Mouse (Mus musculus) cortical plate, adult 2 months (tissue): ENCODE measurements at regions not wholly inside any gene's neighbourhood (a gene's known extent, or its start where the extent isn't known, plus 50 kb on each side); places are given as distances from the start of the nearest gene placed in this dataset.

ENCODE experiments used
- H3K27ac ChIP-seq: fragments of 200-500 bp; 2 replicates; pipeline ENCODE4 v1.5.1; 2012; ENCODE audit warnings: low read length, control low read depth, inconsistent platforms; ENCODE audit not compliant: insufficient read depth
- H3K4me1 ChIP-seq: fragments of 200-500 bp; 2 replicates; pipeline ENCODE4 v1.6.1; 2011; ENCODE audit warnings: low read length; ENCODE audit not compliant: control insufficient read depth, insufficient read depth
- H3K4me3 ChIP-seq: fragments of 200-500 bp; 2 replicates; pipeline ENCODE4 v1.5.1; 2011; ENCODE audit warnings: mild to moderate bottlenecking, low read length, control low read depth; ENCODE audit not compliant: insufficient read depth
- CTCF ChIP-seq: fragments of 200-500 bp; IDR thresholded peaks from 2 replicates; pipeline ENCODE4 v1.5.1; 2011; ENCODE audit warnings: mild to moderate bottlenecking, control low read depth, low read length; ENCODE audit not compliant: insufficient read depth; ENCODE audit errors: extremely low read depth
- POLR2A ChIP-seq: fragments of 200-500 bp; IDR thresholded peaks from 2 replicates; pipeline ENCODE4 v1.6.1; 2011; ENCODE audit warnings: mild to moderate bottlenecking, low read length, control low read depth; ENCODE audit not compliant: insufficient read depth; ENCODE audit errors: extremely low read depth

DNA sequence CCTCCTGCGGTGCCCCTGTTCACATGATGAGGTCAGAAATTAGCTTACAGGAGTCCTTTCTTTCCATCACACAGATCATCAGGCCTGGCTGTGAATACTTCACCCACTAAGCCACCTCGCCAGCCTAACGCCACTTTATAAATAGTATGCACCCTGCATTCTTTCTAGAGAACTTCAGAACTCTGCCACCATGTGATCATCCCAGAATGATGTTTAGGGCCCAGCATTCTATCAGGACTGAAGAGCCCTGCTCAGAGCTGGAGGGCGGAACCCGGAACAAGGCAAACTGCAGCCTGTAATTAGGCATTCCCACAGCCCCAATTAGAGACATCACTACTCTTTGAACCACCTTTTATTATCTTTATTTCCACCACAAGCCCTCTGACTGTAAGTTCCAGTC lies 120.2 kb upstream of the Ptch1 start:
- TF ChIP-seq POLR2A (no peak), CTCF (no peak)
- Histone ChIP-seq H3K4me3 (no peak overlapping the region), H3K27ac (no peak overlapping the region), H3K4me1 (no peaks in the 10 kb centered on the region; the same call in 1 of the 2 replicates)

DNA sequence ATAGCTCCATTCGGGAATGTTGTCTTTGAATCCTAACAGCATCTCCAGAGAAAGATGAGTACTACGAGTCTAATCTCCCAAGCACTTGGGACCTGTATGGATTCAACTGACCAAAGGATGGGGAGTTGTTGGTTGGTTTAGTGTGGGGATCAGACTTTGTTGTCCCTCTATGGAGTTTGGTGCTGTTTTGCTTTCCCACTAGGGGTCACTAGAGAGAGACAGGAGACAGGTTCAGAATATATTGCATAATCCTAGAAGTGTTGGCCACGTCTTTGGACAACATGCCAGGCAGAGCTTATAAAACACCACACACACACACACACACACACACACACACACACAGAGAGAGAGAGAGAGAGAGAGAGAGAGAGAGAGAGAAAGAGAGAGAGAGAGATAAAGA lies 118.6 kb upstream of the Ercc6l2 start:
- TF ChIP-seq CTCF = peak; percentile 49; the same call in 1 of the 2 replicates
- TF ChIP-seq POLR2A = no peak
- Histone ChIP-seq H3K4me3 (no peak overlapping the region), H3K4me1 (no peaks in the 10 kb centered on the region; the same call in 1 of the 2 replicates)

DNA sequence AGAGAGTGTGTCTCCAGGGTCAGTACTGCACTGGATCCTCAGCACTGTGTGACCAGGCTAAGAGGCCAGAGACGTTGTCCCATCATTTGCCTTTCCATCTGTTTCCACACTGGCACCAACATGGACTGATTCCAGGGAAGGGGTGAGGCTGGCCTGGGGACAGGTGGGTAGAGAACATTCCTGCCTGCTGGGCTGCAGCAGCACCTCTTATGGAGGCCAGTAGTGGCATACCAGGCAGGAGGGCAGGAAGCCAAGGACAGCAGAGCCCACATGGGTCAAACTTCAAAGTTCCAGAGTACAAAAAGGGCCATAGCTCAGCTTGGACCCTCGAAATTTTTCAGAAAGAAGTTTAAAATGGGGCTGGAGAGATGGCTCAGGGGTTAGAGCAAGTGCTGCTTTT lies 115.4 kb upstream of the Ercc6l2 start:
- no peak overlapping the region for H3K4me3 ChIP-seq
- no peaks in the 10 kb centered on the region for H3K4me1 ChIP-seq
- no peak overlapping the region for H3K27ac ChIP-seq
- TF ChIP-seq POLR2A = no peak
- no peak for TF ChIP-seq CTCF

More for the DNA sequence above, 118.6 kb upstream of the Ercc6l2 start:
- H3K27ac ChIP-seq = no peak overlapping the region

DNA sequence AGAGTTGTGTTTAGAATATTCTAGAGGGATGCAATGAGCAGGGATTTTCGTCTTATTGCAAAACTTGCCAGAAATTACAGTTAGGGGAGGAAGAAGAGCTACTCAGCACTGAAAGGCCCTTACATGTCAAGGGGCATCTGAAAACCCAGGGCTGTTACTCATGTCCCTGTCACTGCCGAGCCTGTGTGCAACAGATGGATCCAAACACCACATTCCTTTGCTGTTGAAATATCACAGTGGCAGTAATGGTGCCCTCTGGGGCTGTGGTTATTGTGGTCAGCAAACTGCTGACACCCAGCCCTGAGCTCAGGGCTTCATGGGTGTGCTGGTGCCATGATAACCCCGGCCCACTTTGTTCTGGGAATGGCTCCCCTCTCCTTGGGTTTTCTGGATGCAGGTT lies 114.3 kb upstream of the Ercc6l2 start:
- no peak overlapping the region for H3K4me3 ChIP-seq
- TF ChIP-seq POLR2A = no peak
- no peak for TF ChIP-seq CTCF

DNA sequence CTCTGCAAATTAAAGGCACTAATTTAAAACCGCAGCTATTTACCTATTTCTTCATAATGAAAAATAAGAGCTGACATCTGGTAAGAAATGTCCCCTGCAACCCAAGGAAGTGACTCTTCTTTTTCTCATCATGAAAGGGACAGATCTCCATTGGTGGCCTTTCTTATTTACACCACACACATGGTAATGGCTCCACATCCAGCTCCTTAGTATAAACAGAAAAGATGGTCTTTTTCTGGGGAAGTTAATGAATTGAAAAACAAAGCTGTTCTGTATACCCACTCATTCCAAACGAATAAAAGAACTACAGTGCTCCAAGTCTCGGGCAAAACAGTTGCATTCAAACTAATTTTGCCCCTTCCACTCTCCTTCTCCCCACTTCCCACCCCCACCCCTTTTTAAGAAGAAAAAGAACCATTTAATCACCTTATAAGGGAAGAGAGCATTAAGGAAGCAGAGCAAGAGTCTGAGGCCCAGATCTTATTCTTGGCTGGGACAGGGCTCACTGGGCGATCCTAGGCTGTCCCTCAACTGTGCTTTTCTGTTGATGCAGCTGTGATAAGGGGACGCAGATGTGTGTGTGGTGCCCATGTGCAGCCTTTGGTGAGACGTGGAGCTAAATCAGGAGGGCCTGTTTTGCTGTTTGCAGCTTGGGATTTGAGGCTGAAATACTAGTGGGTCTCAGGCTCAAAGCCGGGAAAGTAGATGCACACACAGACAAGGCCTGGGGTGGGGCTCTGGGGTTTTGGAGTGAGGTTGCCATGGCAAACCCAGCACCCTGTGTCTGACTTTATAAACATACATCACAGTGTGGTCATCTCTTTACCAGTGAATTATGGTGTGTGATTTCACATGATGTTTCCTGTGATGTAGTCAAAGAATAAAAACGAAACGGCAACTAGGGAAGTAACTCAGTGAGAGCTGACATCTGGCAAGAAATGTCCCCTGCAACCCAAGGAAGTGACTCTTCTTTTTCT lies 113.6 kb upstream of the Ercc6l2 start:
- TF ChIP-seq CTCF (no peak), POLR2A (no peak)
- no peaks in the 10 kb centered on the region for H3K4me1 ChIP-seq
- H3K4me3 ChIP-seq = no peak overlapping the region
- H3K27ac ChIP-seq = no peak overlapping the region

More for the DNA sequence above, 114.3 kb upstream of the Ercc6l2 start:
- Histone ChIP-seq H3K27ac (no peak overlapping the region), H3K4me1 (no peaks in the 10 kb centered on the region)

DNA sequence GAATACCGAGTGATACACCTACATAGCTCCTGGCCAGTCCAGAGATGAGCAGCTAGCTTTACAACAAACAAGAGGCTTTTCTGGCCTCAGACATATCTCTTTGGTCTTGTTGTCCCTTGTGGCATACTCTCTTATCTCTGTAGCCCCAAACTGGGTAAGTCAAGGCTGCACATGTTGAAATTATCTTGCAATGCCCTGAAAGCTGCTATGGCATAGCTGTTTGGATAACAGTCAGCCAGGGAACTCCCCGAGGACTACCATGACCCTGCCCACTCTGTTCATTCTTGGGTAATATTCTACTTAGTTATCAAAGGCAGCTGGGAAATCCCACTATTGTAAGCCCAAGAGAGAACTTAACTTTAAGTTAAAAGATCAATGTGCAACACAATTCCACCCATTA lies 106.5 kb upstream of the Ercc6l2 start:
- Histone ChIP-seq H3K4me1 (no peaks in the 10 kb centered on the region), H3K4me3 (no peak overlapping the region), H3K27ac (no peak overlapping the region)
- TF ChIP-seq CTCF (no peak), POLR2A (no peak)

DNA sequence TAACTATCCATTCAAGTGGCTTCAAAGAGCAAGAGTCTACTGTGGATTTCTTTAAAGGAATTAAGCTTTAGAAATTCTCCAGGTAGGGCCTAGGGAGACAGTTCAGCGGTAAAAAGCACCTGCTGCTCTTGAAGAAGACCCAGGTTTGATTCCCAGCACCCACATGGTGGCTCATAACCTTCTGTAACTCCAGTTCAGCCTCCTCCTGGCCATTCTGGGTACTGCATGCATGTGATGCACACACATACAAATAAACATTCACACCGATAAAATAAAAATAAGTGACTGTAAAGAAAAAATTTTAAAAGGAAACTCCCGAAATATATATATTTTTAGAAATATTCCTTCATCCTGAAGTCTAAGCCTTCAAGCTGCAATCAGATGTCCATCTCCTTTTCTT lies 101.9 kb upstream of the Ercc6l2 start:
- H3K4me3 ChIP-seq = no peak overlapping the region
- TF ChIP-seq CTCF = no peak
- TF ChIP-seq POLR2A = no peak
- H3K4me1 ChIP-seq = no peaks in the 10 kb centered on the region
- H3K27ac ChIP-seq = no peak overlapping the region

DNA sequence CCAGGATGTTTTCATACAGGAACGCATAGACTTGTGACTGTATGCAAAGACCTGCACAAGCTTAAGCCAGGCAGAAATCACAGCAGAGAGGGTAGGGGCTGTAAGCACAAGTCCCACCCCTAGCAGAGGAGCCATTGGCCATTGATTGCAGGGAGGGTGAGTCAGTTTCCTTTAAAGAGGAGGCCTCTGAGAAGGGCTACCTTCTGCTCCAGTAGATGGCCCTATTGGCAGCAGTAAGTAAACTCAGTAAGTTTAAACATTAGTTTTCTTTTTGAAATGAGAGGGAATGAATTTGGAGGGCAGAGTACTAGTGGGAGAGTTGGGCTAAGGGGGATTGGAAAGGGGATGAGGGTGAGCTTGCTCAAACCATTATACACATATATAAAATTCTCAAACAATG lies 98.5 kb upstream of the Ercc6l2 start:
- Histone ChIP-seq H3K4me3 (no peak overlapping the region), H3K27ac (no peak overlapping the region), H3K4me1 (no peaks in the 10 kb centered on the region)
- TF ChIP-seq POLR2A (no peak), CTCF (no peak)

DNA sequence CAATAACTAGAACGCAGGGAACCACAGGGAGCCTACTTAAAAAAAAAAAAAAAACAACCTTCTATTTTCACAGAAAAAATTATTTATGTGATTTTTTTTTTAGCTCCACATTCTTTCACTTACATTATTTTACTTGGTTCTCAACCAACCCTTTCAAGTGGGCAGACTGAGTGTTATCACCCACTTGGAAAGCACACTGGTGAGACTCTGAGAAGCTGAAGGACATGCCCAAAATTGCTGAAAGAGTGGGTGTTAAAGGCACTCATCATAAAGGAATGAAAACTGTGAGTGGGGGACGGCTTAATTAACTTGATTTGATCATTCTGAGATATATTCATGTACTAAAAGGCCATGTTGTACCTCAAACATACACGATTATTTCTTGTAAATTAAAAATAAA lies 97.8 kb upstream of the Ercc6l2 start:
- Histone ChIP-seq H3K27ac (no peak overlapping the region), H3K4me1 (no peaks in the 10 kb centered on the region), H3K4me3 (no peak overlapping the region)
- TF ChIP-seq CTCF (no peak), POLR2A (no peak)

DNA sequence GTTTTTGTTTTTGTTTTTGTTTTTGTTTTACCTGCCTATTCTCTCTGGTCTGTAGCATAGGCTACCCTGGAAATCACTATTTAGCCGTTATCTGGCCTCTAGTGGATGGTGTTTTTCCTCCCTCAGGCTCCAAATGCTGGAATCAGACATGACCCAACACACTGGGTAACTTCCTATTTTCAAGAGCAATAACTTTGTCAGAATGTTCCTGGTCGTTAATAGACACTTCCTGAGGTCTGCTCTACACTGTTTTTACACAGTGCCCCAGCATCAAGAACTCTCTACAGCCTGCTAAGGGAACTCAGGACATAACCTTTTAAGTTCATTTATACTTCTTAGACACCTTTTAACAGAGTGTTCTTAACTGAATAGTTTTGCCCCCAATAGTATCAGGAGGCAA lies 96.3 kb upstream of the Ercc6l2 start:
- TF ChIP-seq CTCF = no peak
- no peak for TF ChIP-seq POLR2A
- Histone ChIP-seq H3K4me1 (no peaks in the 10 kb centered on the region), H3K4me3 (no peak overlapping the region), H3K27ac (no peak overlapping the region)
